Mouse (Mus musculus) cortical plate, adult 2 months (tissue): Measurements from ENCODE around the gene Olfr736.

ENCODE experiments used
- CTCF ChIP-seq: fragments of 200-500 bp; IDR thresholded peaks from 2 replicates; pipeline ENCODE4 v1.5.1; 2011; ENCODE audit warnings: mild to moderate bottlenecking, control low read depth, low read length; ENCODE audit not compliant: insufficient read depth; ENCODE audit errors: extremely low read depth
- POLR2A ChIP-seq: fragments of 200-500 bp; IDR thresholded peaks from 2 replicates; pipeline ENCODE4 v1.6.1; 2011; ENCODE audit warnings: mild to moderate bottlenecking, low read length, control low read depth; ENCODE audit not compliant: insufficient read depth; ENCODE audit errors: extremely low read depth

GRCm38 (mm10) chr14:50380863-50381262, at the start of gene Olfr736:
- no peak for TF ChIP-seq POLR2A
- no peak for TF ChIP-seq CTCF
